Mouse (Mus musculus) lung, adult 18-20 months (tissue): ENCODE measurements around the gene Lims1.
"Not testable (repeated sequence)": the region's sequence is repeated elsewhere in the genome, so short reads cannot be mapped to it uniquely, and the experiment has no call there.

Source experiments
- DNase-seq, 2 experiments: peaks; one replicate each; pipeline ENCODE4 v3.0.0; 2022; ENCODE audit warnings: mixed read lengths in 2 of 2

Lims1 gene

GRCm38 (mm10) chr10:58323028-58323991, at the start of gene Lims1:
TSS of gene Lims1 (plus strand) at chr10:58323466.
- peak; percentile 97 to 99 for DNase-seq

- no peak for DNase-seq
Observed at GRCm38 (mm10) chr10:58282238-58282637, 41.0 kb upstream of the Lims1 start.

GRCm38 (mm10) chr10:58290742-58291141, 32.5 kb upstream of the Lims1 start:
- no peak for DNase-seq

GRCm38 (mm10) chr10:58294246-58294645, 29.0 kb upstream of the Lims1 start:
- DNase-seq, result no peak

GRCm38 (mm10) chr10:58295605-58296004, 27.7 kb upstream of the Lims1 start:
- DNase-seq, result no peak

- DNase-seq, result no peak
Observed at GRCm38 (mm10) chr10:58304996-58305395, 18.3 kb upstream of the Lims1 start.

GRCm38 (mm10) chr10:58306897-58307296, 16.4 kb upstream of the Lims1 start:
- no peak for DNase-seq

- no peak for DNase-seq
Observed at GRCm38 (mm10) chr10:58310791-58311190, 12.5 kb upstream of the Lims1 start.

GRCm38 (mm10) chr10:58312887-58313286, 10.4 kb upstream of the Lims1 start:
- no peak for DNase-seq

- DNase-seq, result peak in 1 of 2 experiments; percentile 8
Observed at GRCm38 (mm10) chr10:58320881-58321280, 2.4 kb upstream of the Lims1 start.

GRCm38 (mm10) chr10:58322361-58323027, 772 bp upstream of the Lims1 start:
- DNase-seq, result no peak

GRCm38 (mm10) chr10:58326271-58326670, 3.0 kb downstream of the Lims1 start:
- DNase-seq, result no peak

- not testable (repeated sequence) for DNase-seq
Observed at GRCm38 (mm10) chr10:58327836-58328235, 4.6 kb downstream of the Lims1 start.

GRCm38 (mm10) chr10:58328517-58329108, 5.3 kb downstream of the Lims1 start:
- DNase-seq, result no peak

GRCm38 (mm10) chr10:58330635-58331034, 7.4 kb downstream of the Lims1 start:
- DNase-seq, result no peak

GRCm38 (mm10) chr10:58331741-58332140, 8.5 kb downstream of the Lims1 start:
- DNase-seq, result no peak

GRCm38 (mm10) chr10:58333414-58333813, 10.1 kb downstream of the Lims1 start:
- peak; percentile 19 to 20 for DNase-seq

- no peak for DNase-seq
Observed at GRCm38 (mm10) chr10:58336156-58336555, 12.9 kb downstream of the Lims1 start.

GRCm38 (mm10) chr10:58337091-58337490, 13.8 kb downstream of the Lims1 start:
- DNase-seq, result not testable (repeated sequence)

GRCm38 (mm10) chr10:58338590-58338989, 15.3 kb downstream of the Lims1 start:
- no peak for DNase-seq

- peak; percentile 41 to 52 for DNase-seq
Observed at GRCm38 (mm10) chr10:58341685-58342084, 18.4 kb downstream of the Lims1 start.

GRCm38 (mm10) chr10:58342199-58342598, 18.9 kb downstream of the Lims1 start:
- no peak for DNase-seq

GRCm38 (mm10) chr10:58343552-58343951, 20.3 kb downstream of the Lims1 start:
- DNase-seq, result no peak
